Mouse (Mus musculus) neural tube, embryonic 12.5 days (tissue): ENCODE measurements around the gene 1110051M20Rik. TPM values are rescaled to one million over a fixed set of nuclear protein-coding genes. Genes with fewer than 3 reads are reported as not detected.

Experiments used
- ATAC-seq: fragments of 200-750 bp; cut with Nextera tagmentation; 2 replicates; pipeline ENCODE4 v1.8.0; 2017; ENCODE audit warnings: low read depth, mild to moderate bottlenecking, moderate TSS enrichment, moderate library complexity; ENCODE audit not compliant: low FRiP score
- H3K27ac ChIP-seq: fragments of 300-500 bp; sonication (generic); 2 replicates; pipeline ENCODE4 v1.5.1; 2016
- H3K27me3 ChIP-seq: fragments of 300-500 bp; sonication (generic); replicated peaks from 2 replicates; pipeline ENCODE4 v1.6.1; 2016; ENCODE audit warnings: mild to moderate bottlenecking
- H3K36me3 ChIP-seq: fragments of 300-500 bp; sonication (generic); 2 replicates; pipeline ENCODE4 v1.6.1; 2016; ENCODE audit warnings: mild to moderate bottlenecking
- H3K4me1 ChIP-seq: fragments of 300-500 bp; sonication (generic); 2 replicates; pipeline ENCODE4 v1.6.1; 2016
- H3K4me2 ChIP-seq: fragments of 300-500 bp; sonication (generic); replicated peaks from 2 replicates; pipeline ENCODE4 v1.6.1; 2016; ENCODE audit warnings: mild to moderate bottlenecking
- H3K4me3 ChIP-seq: fragments of 300-500 bp; sonication (generic); 2 replicates; pipeline ENCODE4 v1.5.1; 2016
- H3K9ac ChIP-seq: fragments of 300-500 bp; sonication (generic); 2 replicates; pipeline ENCODE4 v1.6.1; 2016; ENCODE audit warnings: mild to moderate bottlenecking
- H3K9me3 ChIP-seq: fragments of 300-500 bp; sonication (generic); 2 replicates; pipeline ENCODE4 v1.6.1; 2016; ENCODE audit warnings: mild to moderate bottlenecking
- WGBS: fragments of 180-500 bp; shearing (Covaris S2); methylation state at CpG from one replicate; pipeline ENCODE4 v1.1.7; 2016; 5-methylcytosine and 5-hydroxymethylcytosine counted together
- polyA plus RNA-seq: library from polyadenylated mRNA; unstranded; fragments of >200 nt; fragmentation: Nextera tagmentation; extraction: Ambion mirVana; gene quantifications from 2 replicates; pipeline ENCODE4 v1.2.1, GENCODE M21; 2016

The 1110051M20Rik gene
- polyA plus RNA-seq, 1 experiment from 2014 or later = 112 TPM

DNA sequence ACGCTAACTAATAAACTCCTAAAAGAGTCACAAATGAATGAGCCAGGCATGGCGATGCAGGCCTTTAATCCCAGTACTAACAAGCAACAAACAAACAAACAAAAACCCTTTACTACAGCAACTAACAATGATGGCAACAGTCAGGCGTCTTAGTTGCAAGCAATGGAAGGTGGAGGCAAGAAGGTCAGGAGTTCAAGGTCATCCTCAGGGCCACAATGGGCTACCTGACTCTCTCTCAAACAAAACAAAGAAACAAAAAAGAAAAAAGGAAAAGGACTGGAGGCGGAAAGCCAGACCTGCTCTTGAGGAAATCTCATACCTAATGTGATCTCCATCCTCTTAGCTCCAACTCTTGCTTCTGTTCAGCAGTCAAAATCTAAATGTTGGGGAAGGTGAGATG is 39.4 kb downstream of the 1110051M20Rik start:
- Histone ChIP-seq H3K9ac (no peak overlapping the region), H3K36me3 (no peaks in the 10 kb centered on the region), H3K9me3 (no peaks in the 10 kb centered on the region), H3K4me2 (no peak overlapping the region), H3K27me3 (no peaks in the 10 kb centered on the region), H3K4me3 (no peak overlapping the region), H3K27ac (no peak overlapping the region), H3K4me1 (peaks cover 3% of the 10 kb centered on the region; the same call in 1 of the 2 replicates)
- 82% methylated on average over 4 of the region's 4 CpGs for WGBS
- ATAC-seq = no peak

DNA sequence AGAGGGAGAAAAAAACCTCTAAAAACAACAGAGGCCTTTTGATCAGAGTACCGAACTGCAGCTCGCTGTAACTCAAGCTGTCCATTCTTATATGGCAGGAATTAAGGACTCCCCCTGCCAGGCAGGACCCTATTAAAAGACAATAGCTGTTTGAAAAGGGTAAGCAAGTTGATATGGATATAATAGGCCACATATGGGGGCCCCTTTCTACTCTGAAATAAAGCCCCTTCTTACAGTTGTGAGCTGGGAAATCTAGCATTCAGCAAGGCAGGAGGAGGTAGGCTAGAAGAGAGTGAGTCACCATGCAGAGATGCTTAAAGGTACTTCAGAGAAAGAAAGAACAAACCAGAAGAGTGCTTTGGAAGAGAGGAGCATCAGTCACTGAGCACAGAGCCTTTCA is 44.8 kb downstream of the 1110051M20Rik start:
- 4% methylated on average over 2 of the region's 2 CpGs for WGBS
- H3K9me3 ChIP-seq = no peaks in the 10 kb centered on the region

DNA sequence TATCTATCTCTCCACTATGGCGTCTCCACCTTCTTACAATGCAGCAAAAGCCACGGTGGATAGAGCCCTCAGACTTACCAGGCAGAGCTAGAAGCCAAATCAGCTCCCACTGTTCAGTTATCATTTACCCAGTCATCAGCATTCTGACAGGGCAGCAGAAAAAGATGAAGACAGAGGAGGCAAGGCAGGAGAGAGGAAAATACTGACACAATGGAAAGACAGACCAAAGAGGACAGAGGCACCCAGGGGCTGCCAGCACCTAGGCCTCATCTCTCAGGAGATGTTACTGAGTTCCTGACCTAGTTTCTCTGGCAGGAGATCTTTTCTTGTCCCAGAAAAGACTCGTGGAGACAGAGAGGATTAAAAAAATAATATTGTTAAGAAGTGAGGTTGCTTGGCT is 45.3 kb downstream of the 1110051M20Rik start:
- Histone ChIP-seq H3K9me3 (no peaks in the 10 kb centered on the region), H3K27me3 (no peaks in the 10 kb centered on the region), H3K4me3 (no peak overlapping the region), H3K27ac (no peak overlapping the region), H3K4me2 (no peak overlapping the region), H3K4me1 (peaks cover 16% of the 10 kb centered on the region; the same call in 1 of the 2 replicates), H3K36me3 (no peaks in the 10 kb centered on the region), H3K9ac (no peak overlapping the region)
- WGBS = 29% methylated on average over 3 of the region's 3 CpGs
- no peak for ATAC-seq

More for the DNA sequence above, 44.8 kb downstream of the 1110051M20Rik start:
- no peak overlapping the region for H3K4me2 ChIP-seq
- H3K9ac ChIP-seq = no peak overlapping the region
- no peaks in the 10 kb centered on the region for H3K27me3 ChIP-seq
- ATAC-seq = peak; percentile 87
- H3K36me3 ChIP-seq = no peaks in the 10 kb centered on the region
- peaks cover 14% of the 10 kb centered on the region; the same call in 1 of the 2 replicates for H3K4me1 ChIP-seq
- H3K27ac ChIP-seq = no peak overlapping the region
- H3K4me3 ChIP-seq = no peak overlapping the region

DNA sequence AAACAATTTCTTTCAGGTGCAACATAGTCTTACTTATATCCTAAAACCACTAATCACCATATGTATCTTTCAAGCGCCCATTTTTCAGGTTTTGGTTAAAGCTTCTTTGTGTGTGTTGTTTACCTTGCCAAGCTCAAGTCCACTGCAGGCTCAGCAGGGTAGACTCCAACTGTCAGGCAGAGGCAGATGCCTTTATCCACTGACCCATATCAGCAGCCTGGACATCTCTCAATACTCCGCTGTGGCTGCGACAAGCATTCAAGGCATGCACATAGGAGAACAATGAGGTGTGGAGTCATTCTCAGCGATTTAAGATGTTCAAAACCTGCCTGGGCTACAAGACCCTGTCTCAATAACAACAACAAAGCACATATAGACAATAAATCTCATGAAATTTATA is 50.4 kb downstream of the 1110051M20Rik start:
- 51% methylated on average over 4 of the region's 4 CpGs for WGBS
- no peak overlapping the region for H3K4me3 ChIP-seq
- no peaks in the 10 kb centered on the region for H3K27me3 ChIP-seq
- no peaks in the 10 kb centered on the region for H3K9me3 ChIP-seq
- H3K27ac ChIP-seq = no peak overlapping the region
- no peak overlapping the region for H3K4me2 ChIP-seq
- H3K9ac ChIP-seq = no peak overlapping the region
- ATAC-seq = no peak
- peaks cover 3% of the 10 kb centered on the region; the same call in 1 of the 2 replicates for H3K4me1 ChIP-seq
- H3K36me3 ChIP-seq = no peaks in the 10 kb centered on the region

DNA sequence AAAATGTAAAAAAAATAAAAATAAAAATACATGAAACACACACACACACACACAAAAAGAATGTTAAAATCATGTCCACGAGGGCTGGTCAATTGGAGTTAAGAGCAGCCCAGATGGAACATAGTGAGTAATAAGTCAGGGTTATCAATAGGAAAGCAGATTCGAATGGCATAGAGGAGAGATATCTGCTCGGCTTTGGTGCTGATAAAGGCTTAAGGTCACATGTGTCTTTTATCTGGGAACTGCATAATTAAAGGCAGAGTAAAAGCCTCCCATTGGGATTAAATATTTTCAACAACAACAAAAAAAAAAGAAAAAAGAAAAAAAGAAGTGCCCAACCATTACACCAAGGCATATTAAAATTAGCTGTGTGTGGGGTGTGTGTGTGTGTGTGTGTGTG is 55.8 kb downstream of the 1110051M20Rik start:
- Histone ChIP-seq H3K27ac (no peak overlapping the region), H3K9me3 (no peaks in the 10 kb centered on the region), H3K27me3 (no peaks in the 10 kb centered on the region), H3K4me1 (0 out of 2 replicates have a peak, but pooled peaks cover 3% of the 10 kb centered on the region), H3K4me3 (no peak overlapping the region), H3K4me2 (no peak overlapping the region), H3K36me3 (no peaks in the 10 kb centered on the region), H3K9ac (no peak overlapping the region)
- ATAC-seq = no peak
- WGBS = 71% methylated on average over 3 of the region's 3 CpGs

DNA sequence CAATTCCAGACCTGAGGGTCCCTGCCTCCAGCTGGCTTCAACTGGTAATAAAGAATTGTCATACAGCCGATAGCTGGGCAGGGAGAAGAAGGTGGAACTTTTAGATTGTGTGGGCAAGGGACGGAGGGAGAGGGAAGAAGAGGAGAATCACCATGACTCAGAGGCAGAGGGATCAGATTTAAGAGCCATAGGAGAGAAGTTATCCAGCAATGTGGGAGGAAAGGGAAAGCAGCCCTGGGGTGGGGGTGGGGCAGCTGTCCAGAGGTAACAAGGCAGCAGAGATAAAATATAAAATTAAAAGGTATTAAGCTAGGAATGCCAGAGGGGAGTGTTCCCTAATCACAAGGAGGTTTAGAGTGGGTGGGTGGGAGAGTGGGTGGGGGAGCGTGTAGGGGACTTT is 56.2 kb downstream of the 1110051M20Rik start:
- Histone ChIP-seq H3K4me3 (no peak overlapping the region), H3K9me3 (no peaks in the 10 kb centered on the region), H3K4me1 (0 out of 2 replicates have a peak, but pooled peaks cover 3% of the 10 kb centered on the region), H3K27ac (no peak overlapping the region), H3K9ac (no peak overlapping the region), H3K36me3 (no peaks in the 10 kb centered on the region), H3K4me2 (no peak overlapping the region), H3K27me3 (no peaks in the 10 kb centered on the region)
- no peak for ATAC-seq
- WGBS = 52% methylated on average over 3 of the region's 3 CpGs

DNA sequence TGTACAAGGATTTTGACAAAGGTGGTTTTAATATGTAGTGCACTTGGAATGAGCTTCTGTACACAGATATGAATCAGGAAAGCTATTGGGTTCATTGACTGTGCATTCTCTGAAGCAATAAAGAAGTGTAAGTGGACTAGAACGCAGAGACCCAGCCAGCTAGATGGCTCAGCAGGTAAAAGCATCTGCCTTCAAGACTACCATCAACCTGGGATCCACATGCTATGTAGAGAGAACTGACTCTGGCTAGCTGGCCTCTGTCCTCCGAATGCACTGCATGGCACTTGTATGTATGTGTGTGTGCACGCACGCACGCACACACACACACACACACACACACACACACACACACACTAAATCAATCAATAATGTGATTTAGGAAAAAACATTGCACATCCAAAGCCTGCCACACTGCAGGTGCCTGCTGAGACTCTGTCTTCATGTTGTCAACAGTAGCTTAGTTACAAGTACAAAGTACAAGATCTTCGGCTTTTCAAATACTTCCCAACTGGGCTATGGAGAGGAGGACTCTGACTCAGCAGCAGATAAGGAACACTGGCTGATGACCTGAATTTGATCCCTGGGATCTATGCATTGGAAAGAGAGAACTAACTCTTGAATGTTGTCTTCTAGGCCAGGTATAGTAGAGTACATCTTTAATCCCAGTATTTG is 57.1 kb downstream of the 1110051M20Rik start:
- H3K27ac ChIP-seq = no peak overlapping the region
- H3K36me3 ChIP-seq = no peaks in the 10 kb centered on the region
- H3K9me3 ChIP-seq = no peaks in the 10 kb centered on the region
- H3K27me3 ChIP-seq = no peaks in the 10 kb centered on the region
- no peak overlapping the region for H3K4me2 ChIP-seq
- no peak overlapping the region for H3K4me3 ChIP-seq
- 0 out of 2 replicates have a peak, but pooled peaks cover 3% of the 10 kb centered on the region for H3K4me1 ChIP-seq
- WGBS = 95% methylated on average over 6 of the region's 6 CpGs
- ATAC-seq = no peak
- H3K9ac ChIP-seq = no peak overlapping the region

DNA sequence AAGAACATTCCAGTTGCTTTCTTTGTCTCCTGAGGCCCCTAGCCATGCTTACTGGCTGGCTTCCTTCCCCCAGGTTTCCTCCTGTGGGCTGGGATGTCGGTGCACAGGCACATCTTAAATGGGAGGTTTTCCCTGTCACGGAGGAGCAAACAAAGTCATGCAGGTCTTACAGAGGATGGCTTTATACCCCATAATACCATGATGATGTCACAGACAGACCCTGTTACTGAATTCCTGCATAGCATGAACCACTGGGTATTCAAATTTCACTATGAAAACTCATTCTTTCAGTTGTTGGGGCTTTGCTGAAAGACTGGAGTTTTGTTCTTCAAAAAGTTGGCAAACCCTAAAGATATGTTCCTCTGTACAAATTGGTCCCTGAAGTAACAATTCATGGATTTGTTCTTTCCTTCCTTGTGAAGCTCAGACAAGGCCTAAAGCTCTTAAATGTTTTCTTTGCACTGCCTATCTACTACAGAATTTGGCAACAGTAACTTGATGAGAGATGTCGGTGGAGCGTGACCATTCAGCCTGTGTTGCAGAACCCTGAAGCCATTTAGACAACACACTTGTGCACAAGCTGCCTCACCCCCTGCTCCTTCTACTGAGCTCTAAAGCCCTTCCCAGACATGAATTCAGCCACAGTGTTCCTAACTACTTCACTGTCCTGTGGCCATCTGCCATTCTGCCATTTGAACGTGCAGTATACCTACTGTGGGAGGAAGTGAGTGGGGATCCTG is 57.8 kb downstream of the 1110051M20Rik start:
- H3K9ac ChIP-seq = no peak overlapping the region
- H3K4me1 ChIP-seq = 0 out of 2 replicates have a peak, but pooled peaks cover 3% of the 10 kb centered on the region
- H3K27ac ChIP-seq = no peak overlapping the region
- no peak overlapping the region for H3K4me3 ChIP-seq
- no peaks in the 10 kb centered on the region for H3K27me3 ChIP-seq
- no peaks in the 10 kb centered on the region for H3K9me3 ChIP-seq
- no peak overlapping the region for H3K4me2 ChIP-seq
- ATAC-seq = no peak
- no peaks in the 10 kb centered on the region for H3K36me3 ChIP-seq
- 77% methylated on average over 5 of the region's 5 CpGs for WGBS

DNA sequence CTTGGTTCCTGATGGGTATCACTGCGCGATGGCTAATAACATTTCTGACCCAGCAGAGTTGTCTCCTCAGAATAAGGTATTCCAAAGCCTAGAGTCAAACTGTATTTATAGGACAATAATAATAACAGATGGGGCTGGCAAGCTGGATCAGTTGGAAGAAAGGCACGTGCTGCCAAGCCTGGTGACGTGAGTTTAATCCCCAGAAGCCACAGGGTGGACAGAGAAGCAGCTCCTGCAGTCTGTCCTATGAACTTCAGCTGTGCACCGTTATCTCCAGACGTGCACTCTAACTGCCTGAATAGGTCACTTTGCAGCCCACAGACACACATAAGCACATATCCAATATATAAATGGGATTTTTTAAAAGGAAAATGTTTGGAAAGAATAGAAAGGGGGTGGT is 61.2 kb downstream of the 1110051M20Rik start:
- 90% methylated on average over 6 of the region's 6 CpGs for WGBS
- Histone ChIP-seq H3K9me3 (no peaks in the 10 kb centered on the region), H3K4me2 (no peak overlapping the region), H3K4me1 (0 out of 2 replicates have a peak, but pooled peaks cover 3% of the 10 kb centered on the region), H3K27me3 (no peaks in the 10 kb centered on the region), H3K36me3 (no peaks in the 10 kb centered on the region), H3K4me3 (no peak overlapping the region), H3K9ac (no peak overlapping the region), H3K27ac (no peak overlapping the region)
- no peak for ATAC-seq

DNA sequence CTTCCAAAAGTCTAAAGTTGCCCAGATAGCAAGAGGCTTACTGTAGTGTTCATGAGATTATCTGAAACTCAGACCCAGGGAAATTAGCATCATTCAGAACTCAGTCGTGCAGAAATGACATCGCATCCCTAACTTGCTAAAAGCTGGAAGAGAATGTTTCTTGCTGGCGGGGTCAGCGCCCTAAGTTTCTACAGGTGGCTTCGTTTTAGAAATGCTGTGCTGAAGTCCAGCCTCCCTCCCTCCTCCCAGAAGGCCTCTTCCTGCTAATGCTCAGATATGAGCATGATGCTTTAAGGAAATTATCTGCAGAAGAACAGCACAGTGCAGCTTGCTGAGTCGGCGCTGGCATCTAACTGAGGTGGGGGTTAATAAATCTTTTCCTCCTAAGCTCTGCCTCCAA is 67.5 kb downstream of the 1110051M20Rik start:
- 52% methylated on average over 7 of the region's 7 CpGs for WGBS

DNA sequence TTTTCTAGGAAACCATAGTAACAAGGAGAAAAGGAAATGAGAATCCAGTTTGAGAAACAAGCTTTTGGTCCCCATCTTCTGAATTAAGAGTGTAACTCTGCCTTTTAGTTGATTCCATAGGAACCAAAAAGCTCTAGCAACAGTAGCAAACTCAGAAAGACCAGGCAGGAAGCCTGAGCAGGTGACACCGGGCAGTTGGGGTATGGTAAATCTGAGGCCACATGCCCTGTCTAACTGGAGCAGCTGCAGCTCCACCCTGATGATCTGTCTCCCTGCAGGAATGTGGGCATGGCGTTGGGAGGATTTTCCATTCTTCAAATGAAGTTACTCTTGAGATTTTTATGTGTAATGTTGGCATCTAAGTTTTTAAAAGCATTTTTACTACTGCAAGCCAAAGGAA is 74.2 kb downstream of the 1110051M20Rik start:
- H3K9ac ChIP-seq = no peak overlapping the region
- no peaks in the 10 kb centered on the region for H3K27me3 ChIP-seq
- H3K36me3 ChIP-seq = no peaks in the 10 kb centered on the region
- H3K9me3 ChIP-seq = no peaks in the 10 kb centered on the region
- H3K4me1 ChIP-seq = no peaks in the 10 kb centered on the region
- ATAC-seq = no peak
- 86% methylated on average over 2 of the region's 2 CpGs for WGBS
- no peak overlapping the region for H3K27ac ChIP-seq
- H3K4me2 ChIP-seq = no peak overlapping the region
- H3K4me3 ChIP-seq = no peak overlapping the region

More for the DNA sequence above, 67.5 kb downstream of the 1110051M20Rik start:
- no peaks in the 10 kb centered on the region for H3K9me3 ChIP-seq
- no peak overlapping the region for H3K9ac ChIP-seq
- H3K27ac ChIP-seq = no peak overlapping the region
- no peaks in the 10 kb centered on the region for H3K27me3 ChIP-seq
- no peak for ATAC-seq
- no peaks in the 10 kb centered on the region for H3K36me3 ChIP-seq
- H3K4me2 ChIP-seq = no peak overlapping the region
- H3K4me1 ChIP-seq = no peaks in the 10 kb centered on the region; the same call in 1 of the 2 replicates
- H3K4me3 ChIP-seq = no peak overlapping the region

DNA sequence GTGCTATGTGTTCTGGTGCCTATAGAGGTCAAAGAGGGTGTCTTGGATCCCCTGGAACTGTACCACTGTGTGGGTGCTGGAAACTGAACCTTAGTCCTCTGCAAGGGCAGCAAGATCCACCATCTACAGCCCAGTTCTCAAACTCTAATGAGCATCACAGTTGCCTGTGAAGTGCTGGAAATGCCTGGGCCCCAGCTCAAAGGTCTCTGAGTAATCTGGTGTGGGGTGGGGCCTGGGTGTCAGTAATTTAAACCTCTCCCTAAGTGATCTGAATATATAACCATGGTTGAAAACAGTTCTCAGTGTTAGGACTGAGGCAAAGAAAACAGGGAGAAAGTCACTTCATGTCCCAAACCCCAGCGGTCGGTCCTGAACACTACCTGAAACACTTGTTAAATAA is 81.2 kb downstream of the 1110051M20Rik start:
- 98% methylated on average over 2 of the region's 2 CpGs for WGBS
- Histone ChIP-seq H3K27ac (no peak overlapping the region), H3K9ac (no peak overlapping the region), H3K36me3 (no peaks in the 10 kb centered on the region), H3K4me3 (no peak overlapping the region), H3K27me3 (no peaks in the 10 kb centered on the region), H3K9me3 (no peaks in the 10 kb centered on the region), H3K4me2 (no peak overlapping the region), H3K4me1 (no peaks in the 10 kb centered on the region)
- ATAC-seq = no peak
